Mouse (Mus musculus) CH12.LX (cell line): ENCODE measurements around the gene Fau. TPM values are rescaled to one million over a fixed set of nuclear protein-coding genes. Genes with fewer than 3 reads are reported as not detected.
A peak's percentile ranks its signal among the peaks of the same experiment; 100 is the strongest.

Experiments
- DNase-seq: peaks from one replicate; pipeline ENCODE4 v3.0.0-alpha.2; 2013; ENCODE audit errors: extremely low read depth
- H3K27ac ChIP-seq: 2 replicates; pipeline ENCODE4 v1.5.1; 2012; ENCODE audit warnings: low read depth, mild to moderate bottlenecking, control low read depth, moderate library complexity; ENCODE audit not compliant: insufficient read depth
- H3K27me3 ChIP-seq: replicated peaks from 2 replicates; pipeline ENCODE3; 2012; ENCODE audit warnings: inconsistent platforms
- H3K36me3 ChIP-seq, 2 experiments: replicated peaks in 1 of 2; 2 replicates each; pipeline versions ENCODE3 to v1.6.1; 2012; ENCODE audit warnings: inconsistent platforms in 1 of 2, low read length in 1 of 2, mild to moderate bottlenecking in 1 of 2, mixed read lengths in 1 of 2, moderate library complexity in 1 of 2; ENCODE audit not compliant: control insufficient read depth in 1 of 2, insufficient read depth in 1 of 2
- H3K4me1 ChIP-seq, 2 experiments: 2 replicates each; pipeline ENCODE4 v1.6.1; 2012; ENCODE audit warnings: inconsistent platforms in 1 of 2, moderate library complexity in 1 of 2; ENCODE audit not compliant: insufficient read depth in 2 of 2, control insufficient read depth in 1 of 2
- H3K4me2 ChIP-seq: 2 replicates; pipeline ENCODE4 v1.6.1; 2012; ENCODE audit warnings: low read depth, mild to moderate bottlenecking, control low read depth; ENCODE audit not compliant: poor library complexity, insufficient read depth, severe bottlenecking
- H3K4me3 ChIP-seq, 3 experiments: fragments of 150-350 bp in 1 of 3; sonication (generic) in 1 of 3; replicated peaks in 1 of 3; 2 replicates each; pipeline versions ENCODE3 to v1.5.1; 2011 to 2012; ENCODE audit warnings: low read depth in 2 of 3, low read length in 2 of 3, mild to moderate bottlenecking in 2 of 3, moderate library complexity in 2 of 3, control low read depth in 1 of 3, improper control_type of control experiment in 1 of 3, inconsistent platforms in 1 of 3, mixed read lengths in 1 of 3; ENCODE audit not compliant: poor library complexity in 1 of 3
- H3K79me2 ChIP-seq: replicated peaks from 2 replicates; pipeline ENCODE4 v1.6.1; 2012; ENCODE audit warnings: mild to moderate bottlenecking, moderate library complexity; ENCODE audit not compliant: control insufficient read depth, poor library complexity, insufficient read depth, severe bottlenecking; ENCODE audit errors: extremely low read depth
- H3K9ac ChIP-seq: 2 replicates; pipeline ENCODE4 v1.6.1; 2012; ENCODE audit warnings: low read depth, mild to moderate bottlenecking, control low read depth, moderate library complexity; ENCODE audit not compliant: insufficient read depth
- H3K9me3 ChIP-seq: replicated peaks from 2 replicates; pipeline ENCODE3; 2012; ENCODE audit warnings: low read length, inconsistent platforms, mixed read lengths
- CHD1 ChIP-seq: IDR thresholded peaks from 2 replicates; pipeline ENCODE4 v1.6.1; 2012; ENCODE audit warnings: low read depth, low read length, improper control_type of control experiment, inconsistent platforms
- CHD2 ChIP-seq: IDR thresholded peaks from 2 replicates; pipeline ENCODE4 v1.6.1; 2011; ENCODE audit warnings: low read length, improper control_type of control experiment
- CTCF ChIP-seq, 2 experiments: IDR thresholded peaks in 1 of 2; conservative IDR thresholded peaks in 1 of 2; 2 replicates each; pipeline ENCODE4 v1.5.1; 2011 to 2012; ENCODE audit warnings: low read depth in 2 of 2, low read length in 2 of 2, improper control_type of control experiment in 1 of 2, inconsistent platforms in 1 of 2, mild to moderate bottlenecking in 1 of 2, moderate library complexity in 1 of 2
- E2F4 ChIP-seq: IDR thresholded peaks from 2 replicates; pipeline ENCODE4 v1.6.1; 2011; ENCODE audit warnings: low read depth, low read length, improper control_type of control experiment; ENCODE audit not compliant: insufficient replicate concordance
- EP300 ChIP-seq: IDR thresholded peaks from 2 replicates; pipeline ENCODE4 v1.6.1; 2011; ENCODE audit warnings: low read length, improper control_type of control experiment
- ETS1 ChIP-seq: conservative IDR thresholded peaks from 2 replicates; pipeline ENCODE4 v1.6.1; 2012; ENCODE audit warnings: low read depth, mild to moderate bottlenecking, inconsistent platforms, low read length, improper control_type of control experiment, moderate library complexity
- HCFC1 ChIP-seq: IDR thresholded peaks from 2 replicates; pipeline ENCODE4 v1.6.1; 2012; ENCODE audit warnings: low read depth, mild to moderate bottlenecking, inconsistent platforms, low read length, improper control_type of control experiment
- IRF4 ChIP-seq: IDR thresholded peaks from 2 replicates; pipeline ENCODE4 v1.6.1; 2014; ENCODE audit warnings: low read depth, mild to moderate bottlenecking, inconsistent platforms, low read length, improper control_type of control experiment
- JUND ChIP-seq: conservative IDR thresholded peaks from 2 replicates; pipeline ENCODE4 v1.6.1; 2011; ENCODE audit warnings: low read depth, low read length, improper control_type of control experiment
- MAFK ChIP-seq: IDR thresholded peaks from 2 replicates; pipeline ENCODE4 v1.6.1; 2011; ENCODE audit warnings: low read length, improper control_type of control experiment; ENCODE audit not compliant: insufficient replicate concordance
- MAX ChIP-seq: IDR thresholded peaks from 2 replicates; pipeline ENCODE4 v1.6.1; 2011; ENCODE audit warnings: low read length, improper control_type of control experiment
- MAZ ChIP-seq: IDR thresholded peaks from 2 replicates; pipeline ENCODE4 v1.6.1; 2012; ENCODE audit warnings: low read depth, mild to moderate bottlenecking, inconsistent platforms, low read length, improper control_type of control experiment, moderate library complexity
- MXI1 ChIP-seq: IDR thresholded peaks from 2 replicates; pipeline ENCODE4 v1.6.1; 2011; ENCODE audit warnings: mild to moderate bottlenecking, low read depth, low read length, improper control_type of control experiment
- NRF1 ChIP-seq: IDR thresholded peaks from 2 replicates; pipeline ENCODE4 v1.6.1; 2014; ENCODE audit warnings: low read depth, mild to moderate bottlenecking, inconsistent platforms, low read length, improper control_type of control experiment, moderate library complexity
- POLR2AphosphoS2 ChIP-seq: IDR thresholded peaks from 2 replicates; pipeline ENCODE4 v1.6.1; 2011; ENCODE audit warnings: low read depth, low read length, improper control_type of control experiment
- RCOR1 ChIP-seq: conservative IDR thresholded peaks from 2 replicates; pipeline ENCODE4 v1.6.1; 2012; ENCODE audit warnings: low read depth, mild to moderate bottlenecking, inconsistent platforms, low read length, improper control_type of control experiment
- SIN3A ChIP-seq: IDR thresholded peaks from 2 replicates; pipeline ENCODE4 v1.6.1; 2012; ENCODE audit warnings: low read length, improper control_type of control experiment, inconsistent platforms
- TBP ChIP-seq: conservative IDR thresholded peaks from 2 replicates; pipeline ENCODE4 v1.6.1; 2011; ENCODE audit warnings: low read depth, low read length, improper control_type of control experiment
- UBTF ChIP-seq: IDR thresholded peaks from 2 replicates; pipeline ENCODE4 v1.6.1; 2012; ENCODE audit warnings: low read depth, mild to moderate bottlenecking, inconsistent platforms, low read length, improper control_type of control experiment, moderate library complexity
- USF1 ChIP-seq: IDR thresholded peaks from 2 replicates; pipeline ENCODE4 v1.6.1; 2014; ENCODE audit warnings: low read depth, mild to moderate bottlenecking, inconsistent platforms, low read length, improper control_type of control experiment
- USF2 ChIP-seq: conservative IDR thresholded peaks from 2 replicates; pipeline ENCODE4 v1.6.1; 2011; ENCODE audit warnings: low read depth, low read length, improper control_type of control experiment
- ZC3H11A ChIP-seq: IDR thresholded peaks from 2 replicates; pipeline ENCODE4 v1.6.1; 2012; ENCODE audit warnings: low read depth, mild to moderate bottlenecking, inconsistent platforms, low read length, improper control_type of control experiment
- dilution Hi-C: fragments of 300-500 bp; cut with MboI; formaldehyde crosslinking; loops from 2 replicates; pipeline ENCODE4 v1.14.3; 2020; ENCODE audit warnings: low sequenced_read_pairs; ENCODE audit not compliant: extremely low pct_unique_long_range_greater_than_20kb, extremely low pct_ligation_motif_present
- in situ Hi-C: fragments of 300-500 bp; cut with MboI; formaldehyde crosslinking; loops from 3 replicates; pipeline ENCODE4 v1.14.3; 2019; ENCODE audit warnings: low sequenced_read_pairs, low pct_ligation_motif_present, low pct_unique_long_range_greater_than_20kb, mixed read lengths
- polyA plus RNA-seq: library from polyadenylated mRNA; unstranded; fragments of >175 nt; gene quantifications from 2 replicates; pipeline ENCODE4 v1.2.1, GENCODE M21; 2012; ENCODE audit warnings: low read depth; ENCODE audit not compliant: insufficient read length
- total RNA-seq, 2 experiments: library from RNA; depleted of rRNA; stranded (reverse); fragments of 300-350 nt in 1 of 2; fragments of >200 nt in 1 of 2; gene quantifications; 2 replicates each; pipeline ENCODE4 v1.2.3; 2012 to 2014

Fau gene
- total and polyA plus RNA-seq, 3 experiments: 1,239 to 2,522 (median 2,403) TPM

DNA sequence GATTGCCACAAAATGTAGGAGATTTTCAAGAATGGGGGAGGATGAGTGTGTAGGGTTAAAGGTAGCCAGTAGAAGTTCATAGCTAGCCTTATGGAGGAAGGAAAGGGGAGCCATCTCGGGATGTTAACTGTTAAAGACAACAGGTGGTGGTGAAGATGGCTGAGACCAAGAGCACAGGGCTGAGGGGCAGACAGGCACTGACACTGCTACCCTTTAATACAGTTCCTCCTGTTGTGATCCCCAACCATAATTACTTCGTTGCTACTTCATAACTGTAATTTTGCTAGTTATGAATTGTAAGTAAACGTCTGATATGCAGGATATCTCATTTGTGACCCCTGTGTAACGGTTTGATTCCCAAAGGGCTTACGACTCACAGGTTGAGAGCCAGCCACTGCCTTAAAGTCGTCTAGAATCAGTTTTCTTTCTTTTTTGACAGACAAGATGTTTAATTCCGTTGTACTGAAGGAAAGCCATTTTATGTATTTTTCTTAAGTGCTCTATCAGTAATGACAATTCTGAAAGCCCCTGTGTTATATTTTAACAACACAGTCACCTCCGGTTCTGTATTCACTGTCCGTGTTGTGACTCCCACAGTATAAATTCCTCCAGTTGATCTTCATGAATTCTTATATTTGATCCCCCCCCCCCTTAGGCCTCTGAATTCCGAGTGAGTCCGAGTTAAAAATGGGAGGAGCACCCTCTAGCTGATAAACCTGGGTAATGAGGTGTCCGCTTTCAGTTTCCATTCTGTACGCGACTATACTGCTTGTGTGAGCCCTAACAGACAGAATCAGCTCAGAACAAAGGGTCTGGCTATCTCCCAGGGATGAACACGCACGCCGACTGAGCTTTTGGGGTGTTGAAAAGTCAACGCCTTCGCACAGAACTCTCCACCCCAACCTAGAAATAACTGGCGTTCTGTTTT lies 12.0 kb upstream of the Fau start:
- Histone ChIP-seq H3K4me2 (peak overlapping the region; percentile 59), H3K4me1 (peaks cover 29 to 52% of the 10 kb centered on the region in 2 experiments), H3K9me3 (no peaks in the 10 kb centered on the region), H3K27me3 (no peaks in the 10 kb centered on the region), H3K27ac (peak overlapping the region; percentile 99), H3K4me3 (peak overlapping the region; percentile 82 to 99 (median 98)), H3K36me3 (peaks cover 23 to 26% of the 10 kb centered on the region in 2 experiments), H3K79me2 (peaks cover 36% of the 10 kb centered on the region), H3K9ac (peak overlapping the region; percentile 97)
- no peak for TF ChIP-seq MAFK
- TF ChIP-seq ETS1: no peak
- TF ChIP-seq UBTF: no peak
- TF ChIP-seq MXI1: no peak
- TF ChIP-seq USF1: no peak
- no peak for TF ChIP-seq MAZ
- no peak for TF ChIP-seq ZC3H11A
- no peak for TF ChIP-seq RCOR1
- no peak for TF ChIP-seq HCFC1
- TF ChIP-seq TBP: peak; percentile 57
- TF ChIP-seq JUND: no peak
- no peak for TF ChIP-seq EP300
- no peak for TF ChIP-seq POLR2AphosphoS2
- no peak for TF ChIP-seq E2F4
- no peak; the same call in 1 of the 2 replicates for TF ChIP-seq MAX
- TF ChIP-seq NRF1: no peak
- TF ChIP-seq USF2: no peak
- no peak for TF ChIP-seq CHD2
- peak in 1 of 2 experiments; percentile 34; a peak in 2 of 4 replicates for TF ChIP-seq CTCF (conservative IDR thresholded peaks at IDR 0.05 in 1 of 2, IDR thresholded peaks at IDR 0.05 in 1 of 2; ENCODE audit: low read depth in 2 of 2, low read length in 2 of 2)
- peak; percentile 53; the same call in 1 of the 2 replicates for TF ChIP-seq IRF4
- TF ChIP-seq CHD1: no peak
- TF ChIP-seq SIN3A: no peak
- dilution Hi-C loops: no loop called here
- DNase-seq: peak; percentile 65
- in situ Hi-C loops: no loop called here
